Mouse (Mus musculus) v-Abl transformed pro-B cells (cell line): ENCODE results near the gene Tedc1.
"Not testable (repeated sequence)": the region's sequence is repeated elsewhere in the genome, so short reads cannot be mapped to it uniquely, and the experiment has no call there.

Experiments used
- in situ Hi-C, 2 experiments: fragments of 400-800 bp; cut with MboI; formaldehyde crosslinking; loops; one replicate each; pipeline ENCODE4 v1.15.1; 2025; ENCODE audit not compliant: unreplicated experiment in 2 of 2

Tedc1 gene

DNA sequence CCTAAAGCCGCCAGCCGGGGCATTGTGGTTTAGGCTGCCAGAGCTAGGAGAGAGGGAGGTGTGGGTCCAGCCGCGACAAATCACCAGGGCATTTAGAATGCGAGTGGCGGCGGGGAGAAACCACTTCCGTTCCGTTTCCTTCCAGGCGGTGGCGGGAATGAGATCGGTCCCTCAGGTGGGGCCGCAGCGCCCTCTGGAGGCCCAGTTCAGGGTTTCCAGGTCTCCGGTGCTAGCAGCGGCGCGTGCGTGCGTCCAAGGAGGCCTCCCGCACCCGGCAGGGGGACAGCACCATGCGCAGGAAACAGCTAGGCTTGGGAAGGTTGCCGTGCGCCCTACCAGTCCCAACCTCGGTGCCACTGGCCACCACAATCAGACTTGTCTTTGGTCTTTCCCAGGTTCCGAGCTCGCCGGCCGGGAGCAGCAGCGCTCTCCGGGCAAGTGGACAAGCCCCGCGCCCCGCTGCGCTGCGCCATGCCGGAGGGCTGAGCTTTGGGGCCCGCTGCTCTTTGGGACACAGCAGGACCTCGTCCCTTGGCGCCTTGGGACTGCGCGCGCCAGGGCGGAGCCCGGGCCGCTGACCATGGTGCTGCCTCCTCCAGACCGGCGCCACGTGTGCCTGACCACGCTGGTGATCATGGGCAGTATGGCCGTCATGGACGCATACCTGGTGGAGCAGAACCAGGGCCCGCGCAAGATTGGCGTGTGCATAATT lies 31.5 kb downstream of the Tedc1 start:
- in situ Hi-C loops = loop anchor here (5.0 to 10.0 kb wide), 3 partner anchors 40 to 183 kb away; partner anchors contain the start of genes Crip1 (in 2 of the 2) and Brf1 (in 1 of the 2)

DNA sequence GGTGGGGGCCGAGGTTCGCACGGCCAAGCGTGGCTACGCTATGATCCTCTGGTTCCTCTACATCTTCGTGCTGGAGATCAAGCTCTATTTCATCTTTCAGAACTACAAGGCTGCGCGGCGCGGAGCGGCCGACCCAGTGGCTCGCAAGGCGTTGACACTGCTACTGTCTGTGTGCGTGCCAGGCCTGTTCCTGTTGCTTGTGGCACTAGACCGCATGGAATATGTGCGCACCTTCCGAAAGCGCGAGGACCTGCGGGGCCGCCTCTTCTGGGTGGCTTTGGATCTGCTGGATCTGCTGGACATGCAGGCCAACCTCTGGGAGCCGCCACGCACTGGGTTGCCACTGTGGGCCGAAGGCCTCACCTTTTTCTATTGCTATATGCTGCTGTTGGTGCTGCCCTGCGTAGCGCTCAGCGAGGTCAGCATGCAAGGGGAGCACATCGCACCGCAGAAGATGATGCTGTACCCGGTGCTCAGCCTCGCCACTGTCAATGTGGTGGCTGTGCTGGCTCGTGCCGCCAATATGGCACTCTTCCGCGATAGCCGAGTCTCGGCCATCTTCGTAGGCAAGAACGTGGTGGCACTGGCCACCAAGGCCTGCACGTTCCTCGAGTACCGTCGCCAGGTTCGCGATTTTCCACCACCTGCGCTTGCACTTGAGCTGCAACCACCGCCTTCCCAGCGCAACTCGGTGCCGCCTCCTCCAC lies 32.3 kb downstream of the Tedc1 start:
- in situ Hi-C loops = loop anchor here (5.0 to 10.0 kb wide), 3 partner anchors 41 to 184 kb away; partner anchors contain the start of genes Crip1 (in 2 of the 2) and Brf1 (in 1 of the 2)

DNA sequence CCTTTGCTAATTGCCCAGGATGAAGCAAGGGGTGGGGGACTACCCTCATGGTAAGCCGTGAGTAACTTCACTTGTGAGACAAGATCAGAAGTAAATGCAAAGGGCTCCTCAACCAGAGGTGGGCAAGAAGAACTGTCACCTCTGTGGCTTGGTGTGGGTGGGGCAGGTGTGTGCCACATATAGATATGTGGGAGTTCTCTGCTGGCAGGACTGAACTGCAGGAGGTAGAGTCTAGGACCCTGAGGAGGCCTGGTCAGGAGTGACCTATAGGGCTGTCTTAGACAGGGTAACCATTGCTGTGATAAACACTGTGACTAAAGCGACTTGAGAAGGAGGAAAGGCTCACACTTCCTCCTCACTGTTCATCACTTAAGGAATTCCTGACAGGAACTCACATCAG lies 37.2 kb downstream of the Tedc1 start:
- in situ Hi-C loops = no loop called here

DNA sequence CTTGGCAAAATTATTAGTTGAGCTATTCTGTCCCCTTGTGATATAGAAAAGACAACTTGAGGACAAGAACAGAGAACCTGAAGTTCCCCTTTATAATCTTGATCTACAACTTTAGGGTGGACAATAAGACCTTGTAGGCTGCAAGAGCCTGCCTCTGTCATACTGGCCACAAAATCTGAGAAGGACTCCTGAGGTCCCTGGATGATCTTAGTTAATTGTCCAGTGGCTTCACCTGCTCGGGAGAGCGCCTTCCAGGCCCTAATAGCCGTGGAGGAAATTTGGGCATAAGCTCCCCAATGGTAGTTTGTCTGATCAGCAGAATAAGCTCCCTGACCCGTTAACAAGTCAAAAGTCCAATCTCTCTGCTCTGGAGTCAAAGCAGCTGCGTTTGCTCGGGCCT lies 42.9 kb downstream of the Tedc1 start:
- in situ Hi-C loops = not testable (repeated sequence)

DNA sequence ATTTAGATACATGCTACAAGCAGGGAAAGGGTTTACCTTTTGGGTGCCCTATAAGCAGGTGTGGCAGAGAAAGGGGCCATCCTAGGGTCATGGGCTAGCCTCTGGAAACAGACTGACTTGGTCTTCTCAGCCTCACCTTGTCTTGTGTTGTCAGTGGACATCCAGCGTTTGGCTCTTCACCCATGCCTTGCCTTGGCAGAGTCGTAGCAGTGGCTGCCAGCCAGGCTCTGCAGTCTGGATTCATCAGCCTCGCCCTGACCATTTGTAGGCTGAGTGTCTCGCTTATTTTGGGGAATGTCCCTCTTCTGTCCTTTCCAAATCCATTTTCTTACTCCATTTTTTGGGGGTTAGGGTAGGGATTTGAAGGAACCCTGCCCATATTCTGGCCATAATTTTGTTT lies 45.1 kb downstream of the Tedc1 start:
- in situ Hi-C loops = loop anchor here (25.0 kb wide), 6 partner anchors 611 to 1411 kb away; no protein-coding TSS in a partner anchor

DNA sequence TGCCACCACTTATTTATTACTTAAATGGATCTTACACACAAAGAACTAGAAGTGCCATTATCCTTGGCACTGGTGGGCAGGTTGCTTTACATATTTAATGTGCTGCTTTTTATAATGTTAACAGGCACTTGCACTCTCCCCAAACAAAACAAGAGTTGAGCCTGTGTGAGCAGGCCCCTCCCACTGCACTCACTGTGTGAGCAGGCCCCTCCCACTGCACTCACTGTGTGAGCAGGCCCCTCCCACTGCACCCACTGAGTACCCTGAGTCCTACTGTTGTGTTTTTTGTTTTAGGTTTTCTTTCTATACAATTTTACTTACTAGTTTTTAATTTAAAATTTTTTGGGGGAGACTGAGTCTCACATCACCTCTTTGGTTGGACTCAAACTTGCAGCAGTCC lies 45.8 kb downstream of the Tedc1 start:
- in situ Hi-C loops = loop anchor here (25.0 kb wide), 6 partner anchors 610 to 1410 kb away; no protein-coding TSS in a partner anchor

DNA sequence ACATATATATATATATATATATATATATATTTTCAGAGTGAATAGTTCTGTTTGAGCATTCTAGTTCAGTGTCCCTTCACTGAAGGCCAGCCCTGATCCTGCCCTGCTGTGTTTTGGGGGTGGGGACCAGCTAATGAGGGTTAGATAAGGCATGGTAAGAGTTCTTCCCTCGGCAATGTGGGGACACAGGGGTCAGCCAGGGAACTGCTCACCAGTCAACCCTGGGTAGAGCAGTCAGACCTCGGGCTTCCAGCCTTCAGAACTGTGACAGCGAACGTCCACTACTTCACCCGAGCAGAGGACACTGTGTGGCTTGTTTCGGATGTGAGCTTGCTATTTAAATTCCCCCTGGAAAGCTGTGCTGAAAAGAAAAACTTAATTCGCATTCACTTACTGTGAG lies 47.3 kb downstream of the Tedc1 start:
- in situ Hi-C loops = loop anchor here (25.0 kb wide), 6 partner anchors 609 to 1409 kb away; no protein-coding TSS in a partner anchor

DNA sequence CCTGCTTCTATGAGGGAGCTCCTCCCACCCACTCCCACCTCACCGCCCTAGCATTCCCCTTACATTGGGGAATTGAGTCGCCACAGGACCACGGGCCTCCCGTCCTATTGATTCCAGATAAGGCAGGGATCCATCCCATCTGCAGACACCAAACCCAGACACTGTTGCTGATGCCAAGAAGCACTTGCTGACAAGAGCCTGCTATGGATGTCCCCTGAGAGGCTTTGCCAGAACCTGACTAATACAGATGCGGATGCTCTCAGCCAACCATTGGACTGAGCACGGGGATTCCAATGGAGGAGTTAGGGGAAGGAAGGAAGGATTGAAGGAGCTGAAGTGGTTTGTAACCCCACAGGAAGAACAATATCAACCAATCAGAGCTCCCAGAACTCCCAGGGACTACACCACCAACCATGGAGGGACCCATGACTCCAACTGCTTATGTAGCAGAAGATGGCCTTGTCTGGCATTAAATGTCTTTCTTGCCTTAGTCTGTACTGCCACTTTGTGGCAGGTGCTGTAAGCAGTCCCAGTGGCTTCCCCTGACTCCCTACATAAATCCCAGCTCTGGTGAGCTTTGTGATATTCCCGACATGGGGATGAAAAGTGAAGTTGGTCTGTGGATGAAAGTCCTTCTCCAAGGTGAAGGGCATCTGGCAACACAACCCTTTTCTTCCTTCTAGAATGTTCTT lies 49.2 kb downstream of the Tedc1 start:
- in situ Hi-C loops = loop anchor here (25.0 kb wide), 6 partner anchors 607 to 1407 kb away; no protein-coding TSS in a partner anchor

DNA sequence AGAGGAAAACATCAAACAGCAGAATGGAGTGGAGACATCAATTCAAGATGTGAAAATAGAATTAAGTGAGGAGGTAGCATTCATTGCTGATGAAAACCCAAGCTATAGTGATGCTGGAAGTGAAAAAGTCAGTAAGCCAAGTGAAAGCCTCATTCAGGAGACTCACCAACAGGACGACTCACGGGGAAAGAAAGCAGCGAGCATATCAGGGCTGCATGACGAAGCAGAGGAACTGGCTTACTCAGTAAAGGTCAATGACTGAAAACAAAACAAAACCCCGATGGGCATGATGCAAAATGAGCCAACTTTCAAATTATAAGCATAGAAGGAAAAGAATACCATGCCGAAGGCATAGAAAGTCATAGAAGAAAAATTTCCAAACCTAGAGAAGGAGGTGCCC lies 51.5 kb downstream of the Tedc1 start:
- in situ Hi-C loops = loop anchor here (25.0 kb wide), 6 partner anchors 605 to 1405 kb away; no protein-coding TSS in a partner anchor

DNA sequence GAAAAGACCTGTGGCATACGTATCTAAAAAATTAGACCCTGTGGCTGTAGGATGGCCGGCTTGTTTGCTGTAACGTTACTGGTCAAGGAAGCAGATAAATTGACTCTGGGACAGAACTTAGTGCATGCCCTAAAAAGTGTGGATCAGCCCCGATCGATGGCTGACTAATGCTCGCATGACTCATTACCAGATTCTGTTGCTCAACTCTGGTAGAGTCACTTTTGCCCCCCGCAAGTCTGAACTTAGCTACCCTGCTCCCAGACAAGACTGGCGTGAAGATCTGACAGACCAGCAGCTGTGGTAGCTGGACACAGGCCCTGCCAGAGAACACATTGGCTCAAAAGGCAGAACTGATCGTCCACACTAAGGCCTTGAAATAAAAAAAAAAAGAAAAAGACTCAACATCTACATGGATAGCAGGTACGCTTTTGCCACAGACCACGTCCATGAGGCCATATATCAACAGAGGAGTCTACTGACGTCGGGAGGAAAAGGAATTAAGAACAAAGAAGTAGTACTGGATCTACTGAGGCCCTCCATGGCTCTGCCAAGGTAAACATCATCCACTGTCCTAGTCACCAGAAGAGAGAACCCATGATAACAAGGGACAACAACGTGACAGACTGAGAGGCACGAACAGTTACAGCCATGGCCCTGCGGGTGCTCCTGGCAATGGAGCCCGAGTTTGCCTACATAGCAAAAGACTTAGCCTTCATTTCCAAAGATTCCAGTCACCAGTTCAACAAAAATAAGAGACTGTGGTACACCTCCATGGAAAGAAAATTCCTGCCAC lies 54.6 kb downstream of the Tedc1 start:
- in situ Hi-C loops = loop anchor here (10.0 to 25.0 kb wide), 10 partner anchors 394 to 1402 kb away; no protein-coding TSS in a partner anchor

DNA sequence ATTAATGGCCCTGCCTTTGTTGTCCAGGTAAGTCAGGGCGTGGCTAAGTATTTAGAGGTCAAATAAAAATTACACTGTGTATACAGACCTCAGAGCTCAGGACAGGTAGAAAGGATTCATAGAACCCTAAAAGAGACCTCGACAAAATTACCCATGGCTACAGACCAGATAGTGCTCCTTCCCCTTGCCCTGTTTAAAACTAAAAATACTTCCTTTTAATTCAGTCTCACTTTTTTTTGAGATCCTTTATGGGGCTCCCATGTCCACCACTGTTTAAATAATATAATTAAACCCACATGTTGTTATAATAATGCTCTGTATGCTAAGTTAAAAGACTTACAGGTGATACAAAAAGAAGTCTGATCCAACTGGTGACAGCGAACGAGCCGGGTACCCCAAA lies 55.6 kb downstream of the Tedc1 start:
- in situ Hi-C loops = loop anchor here (10.0 to 25.0 kb wide), 10 partner anchors 393 to 1401 kb away; no protein-coding TSS in a partner anchor

DNA sequence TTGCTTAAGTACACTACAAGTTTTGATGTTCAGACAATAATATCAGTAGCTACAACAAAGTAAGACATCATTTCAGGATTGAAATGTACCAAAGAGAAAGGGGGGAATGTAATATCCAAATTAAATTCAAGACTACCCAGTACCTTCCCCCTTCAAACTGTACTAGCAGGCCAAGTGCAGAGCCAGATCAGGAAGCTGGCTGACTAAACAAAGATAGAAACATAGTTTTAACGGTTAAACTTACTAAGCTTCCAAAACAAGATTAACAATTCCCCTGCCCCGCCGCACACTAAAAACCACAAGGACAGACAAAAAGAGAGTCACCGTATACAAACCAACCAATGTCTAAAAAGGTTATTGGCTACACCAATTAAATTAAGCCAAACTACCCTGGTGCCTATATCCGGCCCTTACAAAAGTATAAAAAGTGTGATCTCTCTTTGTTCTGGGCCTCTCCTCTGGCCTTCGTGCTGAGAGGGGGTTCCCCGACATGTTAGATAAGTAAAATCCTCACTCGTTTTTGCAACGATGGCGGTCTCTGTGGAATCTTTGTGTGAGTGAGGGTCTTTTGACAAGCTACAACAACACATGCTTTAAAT lies 56.2 kb downstream of the Tedc1 start:
- in situ Hi-C loops = loop anchor here (10.0 to 25.0 kb wide), 10 partner anchors 392 to 1400 kb away; no protein-coding TSS in a partner anchor

DNA sequence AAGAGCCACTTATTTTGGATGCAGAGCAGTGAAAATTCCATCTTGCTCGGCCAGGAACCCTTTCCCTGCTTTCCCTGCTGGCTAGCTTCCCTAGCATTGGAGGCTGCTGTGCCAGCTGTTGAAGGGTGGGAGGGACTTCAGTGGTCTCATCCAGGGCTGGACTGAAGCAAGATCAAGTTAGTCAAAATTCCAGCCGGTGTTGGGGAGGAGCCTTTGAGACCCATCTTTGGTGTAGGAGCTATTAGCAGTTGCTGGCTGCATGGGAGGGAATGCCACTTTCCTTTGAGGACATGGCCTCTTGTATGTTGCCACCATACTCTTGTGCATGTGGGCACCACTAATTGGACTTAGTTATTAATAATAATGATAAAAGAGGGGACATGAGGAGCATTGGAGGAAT lies 57.0 kb downstream of the Tedc1 start:
- in situ Hi-C loops = loop anchor here (10.0 to 25.0 kb wide), 10 partner anchors 392 to 1399 kb away; no protein-coding TSS in a partner anchor

DNA sequence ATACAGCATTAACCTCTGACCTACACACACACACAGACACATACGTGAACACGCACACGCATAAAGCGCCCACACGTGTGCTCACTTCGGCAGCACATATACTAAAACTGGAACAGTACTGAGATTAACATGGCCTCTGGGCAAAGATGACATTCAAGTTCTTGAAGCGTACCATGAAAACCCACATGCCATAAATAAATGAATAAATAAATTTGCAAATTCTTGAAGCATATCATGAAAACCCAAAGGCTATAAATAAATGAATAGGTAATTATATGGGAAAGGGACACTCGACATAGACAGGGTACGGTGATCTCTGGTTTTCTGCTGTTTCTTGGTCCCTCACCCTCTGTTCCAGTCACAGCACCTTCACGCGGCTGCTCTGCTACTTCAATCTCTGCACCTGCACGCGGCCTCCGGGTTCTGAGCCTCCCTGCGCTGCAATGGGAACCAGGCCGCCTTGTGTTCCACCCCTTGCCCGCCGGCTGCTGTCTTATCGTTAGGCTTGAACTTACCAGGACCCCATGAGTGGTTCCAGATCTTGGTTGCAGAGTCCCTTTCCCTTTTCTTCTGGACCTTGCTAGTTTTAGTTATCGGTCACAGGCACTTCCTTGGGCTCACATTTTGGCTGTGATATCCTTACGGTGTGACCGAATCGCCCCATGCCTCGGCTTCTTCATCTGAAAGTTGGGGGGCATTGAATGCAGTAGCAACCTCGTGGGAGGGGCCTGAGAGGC lies 58.0 kb downstream of the Tedc1 start:
- in situ Hi-C loops = loop anchor here (10.0 to 25.0 kb wide), 10 partner anchors 391 to 1398 kb away; no protein-coding TSS in a partner anchor

DNA sequence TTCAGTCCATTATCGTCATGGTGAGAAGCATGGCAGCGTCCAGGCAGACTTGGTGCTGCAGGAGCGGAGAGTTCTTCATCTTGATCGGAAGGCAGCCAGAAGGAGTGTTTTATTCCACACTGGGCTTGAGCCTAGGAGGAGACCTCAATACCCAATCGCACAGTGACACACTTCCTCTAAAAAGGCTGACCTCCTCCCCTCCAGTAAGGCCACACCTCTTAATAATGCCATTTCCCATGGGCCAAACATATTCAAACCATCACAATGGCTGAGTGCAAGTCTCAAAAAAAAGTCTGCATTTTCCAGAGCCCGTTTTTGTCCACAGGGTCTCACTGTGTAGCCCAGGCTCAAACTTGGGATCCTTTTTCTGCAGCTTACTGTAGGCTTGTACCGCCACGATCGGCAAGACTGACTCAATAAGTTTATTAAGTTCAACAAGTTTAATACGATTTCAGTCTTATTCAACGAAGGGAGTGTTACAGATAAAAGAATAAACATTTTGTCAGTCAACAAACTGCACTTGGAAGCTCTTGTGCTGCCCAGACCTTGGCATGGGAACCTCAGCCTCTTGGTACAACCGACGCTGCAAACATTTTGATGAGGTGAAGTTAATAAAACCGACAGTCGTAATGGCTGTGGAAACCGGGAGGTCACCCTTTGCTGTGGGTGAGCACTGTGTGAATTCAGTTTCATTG lies 58.9 kb downstream of the Tedc1 start:
- in situ Hi-C loops = loop anchor here (5.0 to 25.0 kb wide), 12 partner anchors 390 to 1397 kb away; no protein-coding TSS in a partner anchor
